Mouse (Mus musculus): ENCODE results near the gene Whrn.

The Whrn gene

GRCm38 (mm10) chr4:63494401-63494966 is 1.3 kb downstream of the Whrn start:
- no peak for DNase-seq (ENCODE audit: inconsistent age in 2 of 2, low spot score in 1 of 2)

GRCm38 (mm10) chr4:63493351-63494121 is 2.3 kb downstream of the Whrn start:
- peak in 1 of 2 experiments; percentile 70 for DNase-seq (ENCODE audit: inconsistent age in 2 of 2, low spot score in 1 of 2)

- peak; percentile 63 to 83 for DNase-seq (ENCODE audit: inconsistent age in 2 of 2, low spot score in 1 of 2)
Measured at GRCm38 (mm10) chr4:63491521-63491920, 4.3 kb downstream of the Whrn start.

GRCm38 (mm10) chr4:63490146-63490545 is 5.6 kb downstream of the Whrn start:
- no peak for DNase-seq (ENCODE audit: inconsistent age in 2 of 2, low spot score in 1 of 2)

- DNase-seq (ENCODE audit: inconsistent age in 2 of 2, low spot score in 1 of 2) = no peak
Measured at GRCm38 (mm10) chr4:63489676-63490075, 6.1 kb downstream of the Whrn start.

GRCm38 (mm10) chr4:63487916-63488315 is 7.9 kb downstream of the Whrn start:
- DNase-seq (ENCODE audit: inconsistent age in 2 of 2, low spot score in 1 of 2) = no peak

GRCm38 (mm10) chr4:63487256-63487655 is 8.5 kb downstream of the Whrn start:
- peak; percentile 39 to 82 for DNase-seq (ENCODE audit: inconsistent age in 2 of 2, low spot score in 1 of 2)

GRCm38 (mm10) chr4:63486523-63486922 is 9.3 kb downstream of the Whrn start:
- DNase-seq (ENCODE audit: inconsistent age in 2 of 2, low spot score in 1 of 2) = peak; percentile 59 to 80

GRCm38 (mm10) chr4:63483741-63484140 is 12.1 kb downstream of the Whrn start:
- DNase-seq (ENCODE audit: inconsistent age in 2 of 2, low spot score in 1 of 2) = no peak

GRCm38 (mm10) chr4:63480845-63481167 is 15.0 kb downstream of the Whrn start:
- peak in 1 of 2 experiments; percentile 38 for DNase-seq (ENCODE audit: inconsistent age in 2 of 2, low spot score in 1 of 2)

- DNase-seq (ENCODE audit: inconsistent age in 2 of 2, low spot score in 1 of 2) = peak; percentile 61 to 86
Measured at GRCm38 (mm10) chr4:63480098-63480844, 15.5 kb downstream of the Whrn start.

GRCm38 (mm10) chr4:63478036-63478435 is 17.8 kb downstream of the Whrn start:
- peak; percentile 70 to 81 for DNase-seq (ENCODE audit: inconsistent age in 2 of 2, low spot score in 1 of 2)

- no peak for DNase-seq (ENCODE audit: inconsistent age in 2 of 2, low spot score in 1 of 2)
Measured at GRCm38 (mm10) chr4:63476891-63477290, 18.9 kb downstream of the Whrn start.

GRCm38 (mm10) chr4:63475208-63475607 is 20.6 kb downstream of the Whrn start:
- DNase-seq (ENCODE audit: inconsistent age in 2 of 2, low spot score in 1 of 2) = no peak

- DNase-seq (ENCODE audit: inconsistent age in 2 of 2, low spot score in 1 of 2) = no peak
Measured at GRCm38 (mm10) chr4:63474439-63474838, 21.4 kb downstream of the Whrn start.

- DNase-seq (ENCODE audit: inconsistent age in 2 of 2, low spot score in 1 of 2) = peak; percentile 64 to 85
Measured at GRCm38 (mm10) chr4:63467338-63467737, 28.5 kb downstream of the Whrn start.

GRCm38 (mm10) chr4:63466192-63466591 is 29.6 kb downstream of the Whrn start:
- DNase-seq (ENCODE audit: inconsistent age in 2 of 2, low spot score in 1 of 2) = no peak

- peak; percentile 87 to 95 for DNase-seq (ENCODE audit: inconsistent age in 2 of 2, low spot score in 1 of 2)
Measured at GRCm38 (mm10) chr4:63460876-63461525, 34.8 kb downstream of the Whrn start.

- no peak for DNase-seq (ENCODE audit: inconsistent age in 2 of 2, low spot score in 1 of 2)
Measured at GRCm38 (mm10) chr4:63459141-63459789, 36.5 kb downstream of the Whrn start.

- DNase-seq (ENCODE audit: inconsistent age in 2 of 2, low spot score in 1 of 2) = no peak
Measured at GRCm38 (mm10) chr4:63456547-63456946, 39.2 kb downstream of the Whrn start.

GRCm38 (mm10) chr4:63453939-63454513 is 41.8 kb downstream of the Whrn start:
- DNase-seq (ENCODE audit: inconsistent age in 2 of 2, low spot score in 1 of 2) = peak; percentile 53 to 84

Data from adrenal gland, adult (tissue).